Mouse (Mus musculus) bone marrow macrophage, adult 2 months (primary cell): ENCODE measurements around the gene Apold1.

ENCODE experiments used
- CTCF ChIP-seq: IDR thresholded peaks from 2 replicates; pipeline ENCODE4 v1.5.1; 2012; ENCODE audit warnings: low read depth, mild to moderate bottlenecking, low read length, moderate library complexity
- POLR2A ChIP-seq: IDR thresholded peaks from 2 replicates; pipeline ENCODE4 v1.6.1; 2012; ENCODE audit warnings: mild to moderate bottlenecking, low read depth, low read length, borderline replicate concordance

DNA sequence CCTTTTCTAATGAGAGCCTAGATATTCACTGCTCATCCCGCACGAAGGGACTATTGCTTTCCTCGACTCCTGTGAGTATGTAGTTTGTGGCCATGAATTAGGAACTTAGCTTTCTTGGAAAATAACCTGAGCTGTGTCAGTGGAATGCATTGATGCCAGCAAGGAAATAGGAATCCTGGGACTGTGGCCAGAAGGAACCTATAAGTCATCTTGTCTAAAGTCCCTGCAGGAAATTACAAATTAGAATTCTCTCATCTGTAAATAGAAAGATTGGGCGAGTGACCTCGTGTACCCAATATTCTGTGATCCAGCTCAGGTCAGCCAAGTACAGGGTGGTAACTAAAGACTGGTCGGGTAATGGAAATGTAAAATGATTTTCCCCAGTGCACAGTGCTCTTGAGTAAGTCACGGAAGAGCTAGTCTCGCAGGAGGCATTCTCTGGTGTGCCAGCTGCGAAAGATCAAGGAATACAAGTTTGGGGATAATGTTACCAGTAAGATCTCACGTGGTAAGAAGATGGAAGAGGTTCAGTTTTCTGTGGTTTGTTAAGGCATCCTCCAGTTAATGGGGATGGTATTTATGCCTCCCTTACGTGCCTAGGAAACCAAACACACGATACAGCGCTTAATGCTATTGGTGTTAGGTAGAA is 37.6 kb upstream of the Apold1 start:
- TF ChIP-seq POLR2A (no peak), CTCF (no peak)
